Mouse (Mus musculus): Measurements from ENCODE around the gene Ccm2l. TPM values are rescaled to one million over a fixed set of nuclear protein-coding genes. Genes with fewer than 3 reads are reported as not detected.

The Ccm2l gene
- total RNA-seq, 2 experiments from 2014 or later, result 3.9 to 5.2 TPM

GRCm38 (mm10) chr2:153086166-153086565 is 20.4 kb downstream of the Ccm2l start:
- no peak for DNase-seq (ENCODE audit: extremely low spot score in 1 of 2, low spot score in 1 of 2)

- DNase-seq (ENCODE audit: extremely low spot score in 1 of 2, low spot score in 1 of 2), result no peak
Observed at GRCm38 (mm10) chr2:153087091-153087490, 21.3 kb downstream of the Ccm2l start.

GRCm38 (mm10) chr2:153089316-153089715 is 23.6 kb downstream of the Ccm2l start:
- no peak for DNase-seq (ENCODE audit: extremely low spot score in 1 of 2, low spot score in 1 of 2)

- no peak for DNase-seq (ENCODE audit: extremely low spot score in 1 of 2, low spot score in 1 of 2)
Observed at GRCm38 (mm10) chr2:153090551-153091165, 24.9 kb downstream of the Ccm2l start.

- no peak for DNase-seq (ENCODE audit: extremely low spot score in 1 of 2, low spot score in 1 of 2)
Observed at GRCm38 (mm10) chr2:153107046-153107766, 41.5 kb downstream of the Ccm2l start.

GRCm38 (mm10) chr2:153107802-153108201 is 42.0 kb downstream of the Ccm2l start:
- DNase-seq (ENCODE audit: extremely low spot score in 1 of 2, low spot score in 1 of 2), result no peak

GRCm38 (mm10) chr2:153108313-153109264 is 42.8 kb downstream of the Ccm2l start, which contains the start of gene Hck:
Gene Hck, plus strand, starts transcription at chr2:153108468.
- no peak for DNase-seq (ENCODE audit: extremely low spot score in 1 of 2, low spot score in 1 of 2)

GRCm38 (mm10) chr2:153109596-153109995 is 43.8 kb downstream of the Ccm2l start:
- no peak for DNase-seq (ENCODE audit: extremely low spot score in 1 of 2, low spot score in 1 of 2)

DNA sequence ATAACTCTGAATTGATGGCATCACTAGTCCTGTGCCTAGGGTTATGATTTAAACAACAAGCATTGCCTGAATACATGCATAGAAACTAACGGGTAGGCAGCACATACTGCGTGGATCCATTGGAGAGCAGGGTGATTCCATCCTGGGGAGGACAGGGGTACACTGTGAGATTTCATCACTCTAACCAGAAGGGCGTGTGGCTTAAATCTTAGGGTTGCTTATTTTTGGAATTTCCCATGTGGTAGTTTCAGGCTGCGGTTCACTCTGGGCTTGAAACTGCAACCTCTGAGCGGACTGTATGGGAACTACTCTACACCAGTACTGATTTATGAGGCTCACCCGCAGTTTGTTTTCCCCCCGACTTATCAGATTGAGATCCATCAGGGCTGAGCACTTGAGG is 45.5 kb downstream of the Ccm2l start:
- DNase-seq (ENCODE audit: extremely low spot score in 1 of 2, low spot score in 1 of 2), result no peak

GRCm38 (mm10) chr2:153115679-153116081 is 49.9 kb downstream of the Ccm2l start:
- DNase-seq (ENCODE audit: extremely low spot score in 1 of 2, low spot score in 1 of 2), result no peak

DNA sequence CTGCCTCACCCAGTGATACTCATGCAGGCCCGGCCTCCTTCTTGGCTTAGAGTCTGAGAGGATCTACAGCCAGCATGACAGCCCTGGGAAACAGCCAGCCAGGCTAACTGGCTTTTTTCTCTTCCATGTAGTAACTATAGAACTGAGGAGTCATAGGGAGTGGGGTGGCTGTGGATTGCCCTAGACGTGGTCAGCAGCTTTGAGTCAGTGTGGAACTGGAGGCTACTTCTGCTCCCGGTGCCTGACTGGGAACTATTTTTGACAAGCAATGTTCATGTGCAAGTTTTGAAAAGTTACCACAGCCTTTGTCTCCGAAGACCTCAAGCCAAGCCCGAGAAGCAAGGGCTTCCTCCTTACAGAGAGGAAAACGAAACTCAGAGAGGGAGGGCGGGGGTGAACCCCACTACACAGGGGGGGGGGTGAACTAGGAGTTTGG is 51.3 kb downstream of the Ccm2l start:
- DNase-seq (ENCODE audit: extremely low spot score in 1 of 2, low spot score in 1 of 2), result no peak

- DNase-seq (ENCODE audit: extremely low spot score in 1 of 2, low spot score in 1 of 2), result no peak
Observed at GRCm38 (mm10) chr2:153119488-153119887, 53.7 kb downstream of the Ccm2l start.

DNA sequence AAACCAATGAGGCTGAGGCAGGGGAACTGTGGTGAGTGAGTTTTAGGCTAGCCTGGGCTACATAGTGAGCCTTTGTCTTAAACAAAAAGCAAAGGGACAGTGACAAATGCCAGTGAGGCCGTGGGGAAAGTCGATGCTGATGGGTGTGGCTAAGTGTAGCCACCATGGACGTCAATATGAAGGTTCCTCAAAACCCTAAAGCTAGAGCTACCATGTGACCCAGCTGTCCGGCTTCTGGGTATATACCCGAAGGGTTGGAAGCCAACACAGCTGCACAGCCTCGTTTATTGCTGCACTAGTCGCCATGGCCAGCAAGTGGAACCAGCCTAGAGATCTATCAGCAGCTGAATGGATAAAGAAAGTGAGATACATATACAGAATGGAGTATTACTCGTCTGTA is 54.4 kb downstream of the Ccm2l start:
- DNase-seq (ENCODE audit: extremely low spot score in 1 of 2, low spot score in 1 of 2), result no peak

DNA sequence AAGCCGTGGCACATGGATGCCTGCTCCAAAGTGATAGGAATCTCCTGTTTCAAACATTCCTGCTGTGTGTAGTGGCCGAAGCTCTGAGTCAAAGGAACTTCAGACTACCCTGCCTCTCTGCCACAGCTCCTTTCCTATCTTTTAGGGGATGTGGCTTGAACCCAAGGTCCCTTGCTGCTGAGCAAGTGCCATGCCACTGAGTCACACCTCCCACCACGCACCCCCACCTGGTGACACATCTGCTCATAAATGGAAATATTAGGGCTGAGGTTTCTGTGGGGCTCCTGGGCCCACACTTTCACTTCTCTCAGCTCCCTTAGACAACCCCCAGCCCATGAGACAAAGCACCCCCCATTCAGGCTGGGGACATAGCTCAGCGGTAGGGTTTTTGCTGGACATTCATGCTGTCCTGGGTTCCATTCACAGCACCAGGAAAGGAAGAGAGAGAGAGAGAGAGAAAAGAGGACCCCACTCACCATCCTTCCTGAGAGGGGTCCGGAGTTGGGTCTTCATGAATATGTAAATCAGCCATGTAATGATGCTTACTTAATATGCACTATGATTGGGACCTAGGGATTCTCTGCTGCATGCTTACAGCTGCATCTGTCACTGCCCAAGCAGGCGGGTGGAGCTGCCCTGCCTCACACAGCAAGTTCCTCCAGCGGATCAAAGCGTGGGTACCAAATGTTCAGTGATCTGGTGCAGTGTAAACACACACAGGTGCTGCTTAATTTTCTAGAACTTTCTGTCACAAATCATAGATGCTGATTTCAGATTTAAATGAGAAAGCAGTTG is 56.3 kb downstream of the Ccm2l start:
- no peak for DNase-seq (ENCODE audit: extremely low spot score in 1 of 2, low spot score in 1 of 2)

GRCm38 (mm10) chr2:153122701-153123100 is 56.9 kb downstream of the Ccm2l start:
- no peak for DNase-seq (ENCODE audit: extremely low spot score in 1 of 2, low spot score in 1 of 2)

- DNase-seq (ENCODE audit: extremely low spot score in 1 of 2, low spot score in 1 of 2), result no peak
Observed at GRCm38 (mm10) chr2:153125875-153126274, 60.1 kb downstream of the Ccm2l start.

DNA sequence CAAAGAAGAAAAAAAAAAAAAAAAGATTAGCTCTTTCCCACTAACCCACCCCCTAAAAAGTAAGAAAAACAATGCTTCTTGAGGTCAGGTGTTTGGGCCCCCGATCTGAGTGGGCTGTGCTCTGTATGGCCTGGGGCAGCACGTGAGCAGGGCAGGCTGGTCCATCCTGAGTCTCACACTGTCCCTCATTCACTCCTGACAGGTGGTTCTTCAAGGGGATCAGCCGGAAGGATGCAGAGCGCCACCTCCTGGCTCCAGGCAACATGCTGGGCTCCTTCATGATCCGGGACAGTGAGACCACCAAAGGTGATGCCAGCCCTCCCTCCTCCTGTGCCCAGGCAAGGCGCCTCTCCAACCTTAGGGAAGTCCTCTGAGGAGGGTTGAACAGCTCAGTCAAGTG is 65.3 kb downstream of the Ccm2l start:
- peak in 1 of 2 experiments; percentile 21 for DNase-seq (ENCODE audit: extremely low spot score in 1 of 2, low spot score in 1 of 2)
